Mouse (Mus musculus) C2C12 (cell line): ENCODE data around the gene Map4.

Experiments
- CTCF ChIP-seq: IDR thresholded peaks from one replicate; pipeline ENCODE4 v1.5.1; 2011; ENCODE audit not compliant: control insufficient read depth, insufficient read depth, insufficient read length
- MAX ChIP-seq: IDR thresholded peaks from one replicate; pipeline ENCODE4 v1.6.1; 2011; ENCODE audit warnings: mild to moderate bottlenecking, control low read depth
- MYOG ChIP-seq: IDR thresholded peaks from one replicate; pipeline ENCODE4 v1.6.1; 2011; ENCODE audit not compliant: control insufficient read depth, insufficient read length; ENCODE audit errors: extremely low read depth
- USF1 ChIP-seq: IDR thresholded peaks from one replicate; pipeline ENCODE4 v1.6.1; 2011; ENCODE audit warnings: low read depth, mild to moderate bottlenecking, control low read depth, moderate library complexity

- TF ChIP-seq CTCF (no peak), MAX (no peak), USF1 (peak; percentile 81), MYOG (no peak)
These were observed 37.3 kb downstream of the Map4 start for GRCm38 (mm10) chr9:109968351-109969116.
